Mouse (Mus musculus) pancreas, adult 10 weeks (tissue): ENCODE data around the gene Pla2g16. TPM values are rescaled to one million over a fixed set of nuclear protein-coding genes. Genes with fewer than 3 reads are reported as not detected.

Experiments
- polyA plus RNA-seq: library from polyadenylated mRNA; stranded (reverse); fragments of 350-450 nt; fragmentation: Illumina TruSeq; extraction: RNeasy Lipid Tissue Mini Kit (QIAGEN cat#74804); gene quantifications from one replicate; pipeline ENCODE4 v1.2.3, GENCODE M21; 2015; ENCODE audit warnings: low read depth, low replicate concordance; ENCODE audit not compliant: insufficient read depth

Gene Pla2g16
- polyA plus RNA-seq = 7.2 TPM

DNA sequence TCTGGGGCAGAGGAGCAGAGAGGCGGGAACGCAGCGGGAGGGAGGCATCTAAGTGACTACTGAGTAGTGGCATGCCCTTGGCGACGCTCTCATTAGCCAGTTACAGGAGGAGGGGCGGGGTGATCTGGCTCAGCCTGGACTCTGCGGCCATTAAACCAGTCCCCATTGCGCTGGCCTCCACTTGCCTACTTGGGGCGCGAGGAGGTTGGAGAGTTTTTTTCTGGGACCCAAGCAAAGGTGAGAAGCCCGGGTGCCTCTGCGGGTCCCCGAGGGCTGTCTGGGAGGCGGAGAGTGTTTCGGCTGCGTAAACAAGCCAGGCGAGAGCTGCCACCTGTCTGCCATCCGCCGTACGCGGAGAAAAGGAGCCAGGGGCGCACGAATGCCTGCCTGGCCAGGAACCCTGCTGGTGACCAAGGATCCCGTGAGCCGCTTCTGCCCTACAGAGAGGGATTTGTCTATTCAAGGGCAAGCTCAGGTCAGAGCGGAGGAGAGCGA lies at the start of gene Pla2g16:
Gene Pla2g16 (plus strand): TSS at position 132 of the 495 bp plus-strand sequence.

DNA sequence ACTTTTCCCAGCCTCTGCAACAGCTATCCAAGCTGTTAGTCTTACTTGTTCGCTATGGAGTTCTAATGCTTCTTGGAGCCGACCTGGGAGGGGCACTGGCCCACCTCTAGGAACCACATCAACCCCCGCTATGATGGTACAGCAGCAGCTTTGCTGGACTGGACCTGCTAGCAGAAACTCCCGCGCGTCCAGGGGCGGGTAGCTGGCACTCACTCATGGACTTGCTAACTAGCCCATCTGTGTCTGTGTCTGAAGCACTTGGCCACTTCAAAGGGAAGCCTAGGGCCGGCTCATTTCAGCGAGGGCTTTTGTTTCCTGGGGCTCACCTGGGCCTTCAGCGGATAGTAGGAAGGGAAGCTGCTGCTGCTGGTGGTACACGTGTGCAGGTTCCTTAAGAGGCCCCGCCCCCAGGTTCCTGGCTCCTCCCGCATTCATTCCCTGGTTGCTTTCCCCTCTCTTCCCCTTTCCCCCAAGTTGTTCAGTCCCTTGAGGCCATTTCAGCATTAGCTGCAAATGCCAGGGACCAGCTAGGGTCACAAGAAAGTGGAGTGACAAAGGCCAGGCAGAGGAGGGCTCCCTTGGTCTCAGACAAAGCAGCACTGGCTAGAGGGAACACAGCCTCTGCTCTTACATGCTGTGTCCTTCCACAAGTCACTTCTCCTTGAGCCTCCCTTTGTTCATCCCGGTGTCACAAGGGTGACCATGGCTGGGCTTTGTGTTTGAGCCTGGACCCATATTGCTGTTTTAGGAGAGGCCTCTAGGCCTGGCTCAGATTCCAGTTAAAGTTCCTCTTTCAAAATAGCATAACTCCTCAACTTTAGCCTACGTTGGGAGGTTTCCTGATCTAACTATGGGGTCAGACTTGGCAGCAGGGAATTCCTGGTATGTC lies 49.8 kb downstream of the Pla2g16 start, which contains the start of gene Lgals12:
Gene Lgals12 (minus strand): TSS at position 393 of the 889 bp plus-strand sequence.

DNA sequence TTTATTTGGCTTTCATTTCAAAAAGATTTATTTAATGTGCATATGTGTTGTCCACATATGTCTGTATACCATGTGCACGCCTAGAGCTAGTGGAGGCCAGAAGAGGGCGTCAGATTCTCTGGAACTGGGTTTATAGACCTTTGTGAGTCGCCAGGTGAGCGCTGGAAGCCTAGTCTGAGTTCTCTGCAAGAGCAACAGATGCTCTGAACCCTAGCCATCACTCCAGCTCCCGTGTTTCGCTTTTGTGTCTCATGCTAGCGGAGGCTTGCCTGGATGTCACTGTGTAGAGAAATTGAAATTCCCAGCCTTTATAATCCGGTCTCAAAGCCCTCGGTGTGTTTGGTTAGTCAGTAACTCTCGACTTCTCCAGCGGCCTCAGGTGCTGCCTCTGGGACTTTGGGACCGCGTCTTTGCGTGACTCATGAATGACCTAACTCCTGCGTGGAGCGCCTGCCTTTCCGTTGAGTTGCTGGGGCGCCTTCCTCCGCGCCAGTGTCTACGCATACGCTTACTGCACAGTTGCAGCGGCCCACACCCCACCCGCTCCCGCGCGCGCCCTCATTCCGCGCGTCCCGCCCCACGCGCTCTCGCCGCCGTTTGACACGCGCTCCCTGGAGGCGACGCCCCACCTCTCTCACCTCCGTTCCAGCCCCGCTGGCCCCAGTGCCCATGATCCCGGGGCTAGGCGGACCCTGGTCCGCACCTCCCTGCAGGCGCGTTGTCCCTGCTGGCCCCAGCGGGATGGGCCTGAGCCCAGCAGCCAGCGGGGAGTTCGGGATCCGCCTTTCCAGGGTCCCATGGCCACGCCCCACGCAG lies 54.9 kb downstream of the Pla2g16 start, which contains the start of gene Hrasls5:
Gene Hrasls5 (plus strand): TSS at position 600 of the 816 bp plus-strand sequence.

Other genes starting within 250 kb of the Pla2g16 start
- gene Mark2, start 215.6 kb upstream of the Pla2g16 start, polyA plus RNA-seq = 17.4 TPM
- gene Spindoc, start 174.5 kb upstream of the Pla2g16 start, polyA plus RNA-seq = 8.0 TPM
- 8.0 TPM for gene 2700081O15Rik, start 139.8 kb upstream of the Pla2g16 start, polyA plus RNA-seq
- 33.1 TPM for gene Rtn3, start 74.2 kb upstream of the Pla2g16 start, polyA plus RNA-seq
- gene Atl3, start 63.4 kb upstream of the Pla2g16 start, polyA plus RNA-seq = 10.4 TPM
- gene Lgals12, start 49.7 kb downstream of the Pla2g16 start, polyA plus RNA-seq = 6.9 TPM
- not detected for gene Hrasls5, start 55.1 kb downstream of the Pla2g16 start, polyA plus RNA-seq
- gene Slc22a19, start 153.9 kb downstream of the Pla2g16 start, polyA plus RNA-seq = not detected
- gene Slc22a26, start 245.2 kb downstream of the Pla2g16 start, polyA plus RNA-seq = not detected